Mouse (Mus musculus) sigmoid colon, adult 10 weeks (tissue): ENCODE data around the gene B3galnt1. TPM values are rescaled to one million over a fixed set of nuclear protein-coding genes. Genes with fewer than 3 reads are reported as not detected.

ENCODE experiments used
- polyA plus RNA-seq: library from polyadenylated mRNA; stranded (reverse); fragments of 350-450 nt; fragmentation: Illumina TruSeq; extraction: RNeasy Lipid Tissue Mini Kit (QIAGEN cat#74804); gene quantifications from one replicate; pipeline ENCODE4 v1.2.3, GENCODE M21; 2014; ENCODE audit warnings: low read depth, low replicate concordance

B3galnt1 gene
- polyA plus RNA-seq = 13.0 TPM

DNA sequence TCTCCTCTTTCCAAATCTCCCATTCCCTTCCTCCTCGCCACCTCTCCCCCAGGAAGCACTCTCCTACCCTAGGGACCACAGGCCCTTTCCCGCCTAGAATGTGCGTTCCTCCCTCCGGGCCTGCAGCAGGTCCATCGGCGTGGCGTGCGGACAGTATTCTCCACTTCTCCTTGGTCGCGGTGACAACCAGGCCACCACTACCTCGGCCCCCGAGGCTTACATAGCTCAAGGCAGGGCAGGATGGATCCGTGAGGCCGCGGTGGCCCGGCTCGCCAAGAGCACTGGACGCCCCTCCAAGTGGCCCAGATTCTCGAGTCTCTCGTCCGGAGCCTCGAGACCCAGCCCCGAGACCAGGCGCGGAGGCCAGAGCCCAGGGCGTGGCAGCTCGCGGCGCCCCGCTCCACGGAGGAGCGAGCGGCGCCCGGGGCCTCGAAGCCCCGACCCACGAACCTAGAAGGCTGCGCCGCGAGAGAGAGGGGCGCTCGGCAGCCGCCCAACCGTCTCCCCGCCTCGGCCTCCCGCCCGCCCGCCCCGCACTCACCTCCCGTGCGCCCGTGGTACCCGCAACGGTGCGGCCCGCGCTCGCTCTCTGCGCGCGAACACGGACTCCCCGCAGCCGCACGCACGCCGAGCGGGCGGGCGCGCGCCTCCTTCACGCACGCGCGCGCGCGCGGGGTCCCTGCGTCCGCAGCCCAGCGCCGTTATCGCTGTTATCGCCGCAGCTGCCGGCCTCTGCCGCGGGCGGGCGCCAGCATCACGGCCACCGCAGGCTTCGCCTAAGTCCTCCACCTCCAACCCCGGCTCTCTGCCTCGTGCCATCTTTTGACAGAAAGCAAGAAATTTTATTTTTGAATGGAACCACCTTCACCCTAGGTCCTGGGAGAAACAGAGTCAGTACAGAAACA, at the start of gene B3galnt1:
Gene B3galnt1, minus strand, starts transcription at position 700 of the 905 bp plus-strand sequence.

Other genes with a start within 250 kb of the B3galnt1 start
- 138 TPM for gene Nmd3, start 123.0 kb upstream of the B3galnt1 start, polyA plus RNA-seq